Mouse (Mus musculus): Measurements from ENCODE around the gene Pcp4.

GRCm38 (mm10) chr16:96539091-96539490, 71.7 kb downstream of the Pcp4 start:
- TF ChIP-seq CTCF (IDR thresholded peaks at IDR 0.05; ENCODE audit: control insufficient read depth, insufficient read depth, low read length) (no peak), POLR2A (IDR thresholded peaks at IDR 0.05; ENCODE audit: borderline replicate concordance, control insufficient read depth, low read depth, low read length) (no peak)
